ENCODE assay signal across 8 mouse cellular contexts in genomic region chr5:111800511-111800910, GRCm38 (mm10).
DNase-seq lines count a peak whose midpoint lies in the region; ATAC-seq and TF ChIP-seq lines count a peak whose summit lies in the region.
"Had no signal": no experiment of that assay in that cellular context is flagged by ENCODE, and none has a peak within 500 bp of the region (broad histone marks: within the 10 kb centered on the region; RNA-seq: fewer than 3 reads in every experiment).

No protein-coding gene starts in this region.

- TF ChIP-seq EP300 in stomach, postnatal 0 days (optimal IDR thresholded peaks at IDR 0.05), result no peak

- no peaks in the 10 kb centered on the region for H3K36me3 ChIP-seq in hindbrain, postnatal 0 days (ENCODE audit: insufficient read depth, low read length)
- no peaks in the 10 kb centered on the region for H3K36me3 ChIP-seq in hindbrain, embryonic 11.5 days (ENCODE audit: control insufficient read depth, insufficient read depth, low read length)
- no peaks in the 10 kb centered on the region for H3K36me3 ChIP-seq in midbrain, postnatal 0 days (ENCODE audit: insufficient read depth, low read length)
- no peaks in the 10 kb centered on the region for H3K36me3 ChIP-seq in midbrain, embryonic 16.5 days (ENCODE audit: control insufficient read depth, insufficient read depth, low read length)
- H3K36me3 ChIP-seq in embryonic facial prominence, embryonic 15.5 days, result no peaks in the 10 kb centered on the region
- H3K36me3 ChIP-seq in stomach, postnatal 0 days (ENCODE audit: control insufficient read depth, insufficient read depth, low read length), result no peaks in the 10 kb centered on the region
- H3K36me3 ChIP-seq: forebrain, embryonic 10.5 days had no signal

- no peak for ATAC-seq in hindbrain, postnatal 0 days
- ATAC-seq in hindbrain, embryonic 11.5 days (ENCODE audit: low FRiP score), result no peak
- ATAC-seq in midbrain, postnatal 0 days (ENCODE audit: low FRiP score), result no peak
- no peak for ATAC-seq in midbrain, embryonic 16.5 days
- no peak for ATAC-seq in embryonic facial prominence, embryonic 15.5 days (ENCODE audit: insufficient number of reproducible peaks, low FRiP score, low TSS enrichment, low read depth)
- ATAC-seq in stomach, postnatal 0 days (ENCODE audit: low FRiP score, low TSS enrichment), result no peak
- ATAC-seq in erythroblast, adult 5-6 weeks (replicated peaks; ENCODE audit: low FRiP score, poor library complexity, severe bottlenecking), result no peak

- no peak overlapping the region for H3K9ac ChIP-seq in hindbrain, postnatal 0 days (replicated peaks; ENCODE audit: low read length)
- no peak overlapping the region for H3K9ac ChIP-seq in hindbrain, embryonic 11.5 days (ENCODE audit: low read depth, low read length)
- H3K9ac ChIP-seq in midbrain, postnatal 0 days (replicated peaks; ENCODE audit: low read length, poor library complexity, severe bottlenecking), result no peak overlapping the region
- H3K9ac ChIP-seq in midbrain, embryonic 16.5 days (ENCODE audit: low read depth, low read length), result no peak overlapping the region
- H3K9ac ChIP-seq in embryonic facial prominence, embryonic 15.5 days, result no peak overlapping the region
- H3K9ac ChIP-seq in stomach, postnatal 0 days (ENCODE audit: low read length), result no peak overlapping the region

- WGBS in hindbrain, postnatal 0 days, result 82% methylated on average over 11 of the region's 11 CpGs
- 84% methylated on average over 11 of the region's 11 CpGs for WGBS in hindbrain, embryonic 11.5 days
- WGBS in midbrain, postnatal 0 days, result 77% methylated on average over 11 of the region's 11 CpGs
- WGBS in midbrain, embryonic 16.5 days, result 84% methylated on average over 11 of the region's 11 CpGs
- WGBS in embryonic facial prominence, embryonic 15.5 days, result 82% methylated on average over 11 of the region's 11 CpGs
- 87% methylated on average over 11 of the region's 11 CpGs for WGBS in stomach, postnatal 0 days

- no peaks in the 10 kb centered on the region for H3K27me3 ChIP-seq in hindbrain, postnatal 0 days (ENCODE audit: insufficient read depth, low read length)
- H3K27me3 ChIP-seq in hindbrain, embryonic 11.5 days (ENCODE audit: control insufficient read depth, insufficient read depth, low read length), result no peaks in the 10 kb centered on the region
- H3K27me3 ChIP-seq in midbrain, postnatal 0 days (ENCODE audit: insufficient read depth, low read length), result no peaks in the 10 kb centered on the region; the same call in 1 of the 2 replicates
- no peaks in the 10 kb centered on the region; the same call in 1 of the 2 replicates for H3K27me3 ChIP-seq in midbrain, embryonic 16.5 days (ENCODE audit: control insufficient read depth, insufficient read depth, low read depth, low read length)
- H3K27me3 ChIP-seq in embryonic facial prominence, embryonic 15.5 days, result no peaks in the 10 kb centered on the region
- no peaks in the 10 kb centered on the region for H3K27me3 ChIP-seq in stomach, postnatal 0 days (ENCODE audit: control insufficient read depth, insufficient read depth, low read length)

- H3K4me2 ChIP-seq in hindbrain, postnatal 0 days (ENCODE audit: low read depth, low read length), result no peak overlapping the region
- H3K4me2 ChIP-seq in hindbrain, embryonic 11.5 days (replicated peaks; ENCODE audit: low read depth, low read length), result no peak overlapping the region
- no peak overlapping the region for H3K4me2 ChIP-seq in midbrain, postnatal 0 days (ENCODE audit: low read depth, low read length, poor library complexity, severe bottlenecking)
- no peak overlapping the region for H3K4me2 ChIP-seq in midbrain, embryonic 16.5 days (ENCODE audit: low read length)
- H3K4me2 ChIP-seq in embryonic facial prominence, embryonic 15.5 days (replicated peaks), result no peak overlapping the region
- no peak overlapping the region for H3K4me2 ChIP-seq in stomach, postnatal 0 days (replicated peaks; ENCODE audit: low read depth)

- TF ChIP-seq CTCF in hindbrain, postnatal 0 days (IDR thresholded peaks at IDR 0.05; ENCODE audit: low read depth), result peak; percentile 44
- TF ChIP-seq CTCF in midbrain, postnatal 0 days (IDR thresholded peaks at IDR 0.05), result peak; percentile 41
- TF ChIP-seq CTCF in stomach, postnatal 0 days (IDR thresholded peaks at IDR 0.05; ENCODE audit: low read depth), result peak; percentile 32

- peaks cover 10% of the 10 kb centered on the region for H3K4me1 ChIP-seq in hindbrain, postnatal 0 days (ENCODE audit: insufficient read depth, low read length)
- no peaks in the 10 kb centered on the region for H3K4me1 ChIP-seq in hindbrain, embryonic 11.5 days (replicated peaks; ENCODE audit: control insufficient read depth, insufficient read depth, low read length)
- H3K4me1 ChIP-seq in midbrain, postnatal 0 days (ENCODE audit: insufficient read depth, low read length), result peaks cover 4% of the 10 kb centered on the region; the same call in 1 of the 2 replicates
- H3K4me1 ChIP-seq in midbrain, embryonic 16.5 days (ENCODE audit: control insufficient read depth, insufficient read depth, low read length), result peaks cover 3% of the 10 kb centered on the region; the same call in 1 of the 2 replicates
- peaks cover 40% of the 10 kb centered on the region for H3K4me1 ChIP-seq in embryonic facial prominence, embryonic 15.5 days
- H3K4me1 ChIP-seq in stomach, postnatal 0 days (replicated peaks; ENCODE audit: control insufficient read depth, insufficient read depth), result no peaks in the 10 kb centered on the region; the same call in 1 of the 2 replicates

- no peak overlapping the region for H3K27ac ChIP-seq in hindbrain, postnatal 0 days
- H3K27ac ChIP-seq in hindbrain, embryonic 11.5 days (ENCODE audit: low read depth, low read length), result no peak overlapping the region
- no peak overlapping the region for H3K27ac ChIP-seq in midbrain, postnatal 0 days (ENCODE audit: low read depth, low read length)
- no peak overlapping the region for H3K27ac ChIP-seq in midbrain, embryonic 16.5 days (ENCODE audit: low read length)
- peak overlapping the region; percentile 87 for H3K27ac ChIP-seq in embryonic facial prominence, embryonic 15.5 days (replicated peaks)
- H3K27ac ChIP-seq in stomach, postnatal 0 days (replicated peaks), result 0 out of 2 replicates have a peak overlapping the region, but pooled peaks have one; percentile 36

- no peak for DNase-seq in hindbrain, postnatal 0 days (ENCODE audit: low spot score)
- no peak for DNase-seq in hindbrain, embryonic 11.5 days (ENCODE audit: low spot score)
- DNase-seq in midbrain, postnatal 0 days (ENCODE audit: low spot score), result no peak
- DNase-seq in stomach, postnatal 0 days (ENCODE audit: low spot score), result no peak

- no peaks in the 10 kb centered on the region for H3K9me3 ChIP-seq in hindbrain, postnatal 0 days (ENCODE audit: low read length)
- H3K9me3 ChIP-seq in hindbrain, embryonic 11.5 days (ENCODE audit: control insufficient read depth, low read length), result no peaks in the 10 kb centered on the region
- no peaks in the 10 kb centered on the region for H3K9me3 ChIP-seq in midbrain, postnatal 0 days (ENCODE audit: low read length)
- H3K9me3 ChIP-seq in midbrain, embryonic 16.5 days (replicated peaks; ENCODE audit: control insufficient read depth, low read length, poor library complexity, severe bottlenecking), result no peaks in the 10 kb centered on the region
- no peaks in the 10 kb centered on the region for H3K9me3 ChIP-seq in embryonic facial prominence, embryonic 15.5 days (replicated peaks)
- no peaks in the 10 kb centered on the region for H3K9me3 ChIP-seq in stomach, postnatal 0 days (ENCODE audit: control insufficient read depth, low read length)
- H3K9me3 ChIP-seq: forebrain, embryonic 10.5 days had no signal

- H3K4me3 ChIP-seq in hindbrain, postnatal 0 days (ENCODE audit: low read length), result no peak overlapping the region
- H3K4me3 ChIP-seq in hindbrain, embryonic 11.5 days (ENCODE audit: low read depth, low read length), result no peak overlapping the region
- H3K4me3 ChIP-seq in midbrain, postnatal 0 days (ENCODE audit: low read depth, low read length), result no peak overlapping the region
- H3K4me3 ChIP-seq in midbrain, embryonic 16.5 days (ENCODE audit: low read depth, low read length), result no peak overlapping the region
- no peak overlapping the region for H3K4me3 ChIP-seq in embryonic facial prominence, embryonic 15.5 days (replicated peaks)
- no peak overlapping the region for H3K4me3 ChIP-seq in stomach, postnatal 0 days (ENCODE audit: low read depth, low read length)
- H3K4me3 ChIP-seq: forebrain, embryonic 10.5 days had no signal

Comparison
In these comparisons a context has a peak if more than half of its experiments do, and no peak if none do; other contexts are left out.
1. H3K27ac ChIP-seq: peak in embryonic facial prominence, embryonic 15.5 days (single experiment) and stomach, postnatal 0 days (single experiment); none in hindbrain, postnatal 0 days (single experiment), hindbrain, embryonic 11.5 days (single experiment), midbrain, postnatal 0 days (single experiment) and midbrain, embryonic 16.5 days (single experiment).
2. Peak in every context shown above with its lines, with median percentiles within 50 percentile points of each other: CTCF ChIP-seq.